Mouse (Mus musculus) olfactory bulb, adult 2 months (tissue): Measurements from ENCODE around the gene 2210407C18Rik.

Experiments
- CTCF ChIP-seq: fragments of 200-500 bp; IDR thresholded peaks from 2 replicates; pipeline ENCODE4 v1.5.1; 2012; ENCODE audit warnings: low read depth, mild to moderate bottlenecking, low read length, moderate library complexity; ENCODE audit not compliant: insufficient read depth
- POLR2A ChIP-seq: fragments of 200-500 bp; IDR thresholded peaks from 2 replicates; pipeline ENCODE4 v1.6.1; 2012; ENCODE audit warnings: mild to moderate bottlenecking, low read depth, low read length, moderate library complexity; ENCODE audit not compliant: insufficient read depth

- TF ChIP-seq CTCF (peak; percentile 37; the same call in 1 of the 2 replicates), POLR2A (no peak)
Observed at GRCm38 (mm10) chr11:58587898-58588348, 28.0 kb downstream of the 2210407C18Rik start.
